Mouse (Mus musculus) skeletal muscle tissue, adult 2 months (tissue): ENCODE measurements around the gene Baiap2.

Experiments used
- DNase-seq: peaks from one replicate; pipeline ENCODE4 v3.0.0-alpha.2; 2012; ENCODE audit warnings: low read depth, low spot score

The Baiap2 gene

DNA sequence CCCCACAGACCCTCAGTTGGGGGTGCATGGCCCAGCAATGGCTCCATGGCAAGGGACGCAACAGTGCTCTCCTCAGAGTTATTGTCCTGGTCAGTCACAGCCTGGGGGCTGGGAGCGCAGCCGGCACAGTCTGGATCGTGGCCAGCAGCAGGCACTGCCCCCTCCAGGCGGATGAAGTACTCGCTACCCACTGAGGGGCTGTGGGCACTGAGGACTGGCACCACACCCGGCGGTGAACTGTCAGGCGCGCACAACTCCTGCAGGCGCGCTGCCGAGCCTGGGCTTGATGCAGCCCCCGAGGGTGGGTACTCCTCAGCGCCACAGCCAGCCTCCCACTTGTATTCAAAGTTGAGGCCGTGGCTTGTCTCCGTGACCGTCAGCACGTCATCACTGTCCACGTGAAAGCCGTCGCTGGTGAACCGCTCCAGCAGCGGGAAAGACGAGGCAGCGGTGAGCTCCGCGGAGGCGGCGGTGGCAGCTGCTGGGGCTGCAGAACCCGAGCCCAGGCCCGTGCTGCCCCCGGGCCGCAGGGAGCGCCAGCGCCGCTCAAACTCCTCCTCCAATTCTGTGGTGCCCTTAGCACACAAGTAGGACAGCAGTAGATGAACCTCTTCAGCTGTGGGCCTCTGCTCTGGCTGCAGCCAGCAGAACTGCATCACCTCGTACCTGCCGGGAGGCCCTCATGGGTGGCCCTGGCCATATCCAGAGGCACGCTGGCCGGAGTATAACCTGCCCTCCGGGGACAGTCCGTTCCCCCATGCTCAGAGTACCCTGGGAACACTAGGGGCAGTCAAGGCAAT is 69.4 kb downstream of the Baiap2 start:
- DNase-seq: no peak

DNA sequence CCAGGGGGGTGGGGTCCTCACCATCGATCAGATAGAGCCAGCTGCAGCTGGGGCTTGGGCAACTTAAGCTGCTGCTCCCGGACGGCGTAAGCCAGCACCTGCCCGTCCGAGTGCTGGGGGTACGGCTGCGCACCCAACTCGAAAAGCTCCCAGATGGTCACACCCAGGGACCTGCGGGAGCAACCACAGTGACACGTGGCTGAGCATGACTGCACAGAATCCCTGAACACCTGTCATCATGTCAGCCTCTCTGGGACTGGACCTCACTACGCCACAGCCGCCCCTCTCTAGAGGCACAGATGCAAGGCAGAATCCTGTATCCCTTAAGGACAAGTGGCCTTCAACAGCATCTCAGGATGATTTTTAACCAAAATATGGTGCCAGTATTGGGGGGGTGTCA is 70.1 kb downstream of the Baiap2 start:
- no peak for DNase-seq

DNA sequence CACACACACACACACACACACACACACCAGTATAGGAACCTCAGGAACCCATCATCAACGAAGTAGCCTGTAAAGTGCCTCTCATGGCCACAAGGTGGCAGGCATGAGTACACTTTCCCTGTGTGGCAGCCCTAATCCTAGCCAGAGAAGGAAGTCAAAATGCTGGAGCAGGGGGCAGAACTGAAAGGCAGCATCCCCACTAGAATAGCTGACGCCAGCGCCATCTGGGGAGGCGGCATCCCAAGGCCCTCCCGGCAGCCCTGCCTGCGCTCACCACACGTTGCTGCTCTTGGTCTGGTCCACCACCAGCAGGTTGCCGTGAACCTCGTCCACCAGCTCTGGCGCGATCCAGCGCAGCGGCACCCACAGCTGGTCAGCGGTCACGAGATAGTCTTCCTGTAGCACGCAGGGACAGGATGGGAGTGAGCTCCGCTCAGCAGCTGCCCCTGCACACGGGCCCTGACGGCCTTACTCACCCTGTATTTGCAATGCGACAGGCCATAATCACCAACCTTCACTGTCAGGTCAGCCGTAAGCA is 70.7 kb downstream of the Baiap2 start:
- DNase-seq: peak; percentile 76

DNA sequence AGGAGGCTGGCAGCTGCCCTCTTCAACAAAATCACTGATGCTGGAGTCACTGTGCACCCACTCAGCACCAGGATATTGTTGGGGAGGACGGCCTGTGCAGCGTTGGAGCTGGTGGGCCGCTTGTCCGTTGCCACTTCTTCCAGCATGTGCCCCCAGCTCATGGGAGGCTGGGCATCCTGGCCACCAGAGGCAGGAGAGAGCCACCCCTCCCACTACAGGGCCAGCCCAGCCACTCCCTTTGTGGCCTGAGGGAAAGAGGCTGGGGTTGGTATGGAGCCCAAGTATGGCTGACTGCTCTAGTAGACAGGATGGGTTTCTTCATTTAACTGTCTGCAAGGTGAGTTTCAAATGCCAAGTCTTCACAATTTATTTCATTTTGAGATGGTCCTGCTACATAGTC is 72.2 kb downstream of the Baiap2 start:
- DNase-seq: no peak

DNA sequence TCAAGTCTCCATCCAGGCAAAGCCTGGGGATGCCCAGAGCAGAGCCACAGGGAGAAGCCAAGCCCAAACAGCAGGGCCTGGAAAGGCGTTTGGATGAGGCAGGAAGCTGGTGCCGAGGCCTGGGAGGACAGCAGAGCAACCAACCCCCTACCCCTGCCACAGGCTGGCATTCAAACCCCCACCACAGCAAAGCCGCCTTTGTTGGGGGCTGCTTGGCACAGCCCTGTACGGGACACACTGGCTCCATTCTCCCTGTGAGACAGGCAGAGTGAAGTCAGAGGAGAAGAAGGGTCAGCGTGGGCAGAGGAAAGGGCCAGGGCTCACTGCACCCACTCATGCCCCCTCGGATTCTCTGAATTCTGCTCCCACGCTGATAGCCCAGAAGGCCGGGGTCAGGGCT is 74.4 kb downstream of the Baiap2 start:
- no peak for DNase-seq

DNA sequence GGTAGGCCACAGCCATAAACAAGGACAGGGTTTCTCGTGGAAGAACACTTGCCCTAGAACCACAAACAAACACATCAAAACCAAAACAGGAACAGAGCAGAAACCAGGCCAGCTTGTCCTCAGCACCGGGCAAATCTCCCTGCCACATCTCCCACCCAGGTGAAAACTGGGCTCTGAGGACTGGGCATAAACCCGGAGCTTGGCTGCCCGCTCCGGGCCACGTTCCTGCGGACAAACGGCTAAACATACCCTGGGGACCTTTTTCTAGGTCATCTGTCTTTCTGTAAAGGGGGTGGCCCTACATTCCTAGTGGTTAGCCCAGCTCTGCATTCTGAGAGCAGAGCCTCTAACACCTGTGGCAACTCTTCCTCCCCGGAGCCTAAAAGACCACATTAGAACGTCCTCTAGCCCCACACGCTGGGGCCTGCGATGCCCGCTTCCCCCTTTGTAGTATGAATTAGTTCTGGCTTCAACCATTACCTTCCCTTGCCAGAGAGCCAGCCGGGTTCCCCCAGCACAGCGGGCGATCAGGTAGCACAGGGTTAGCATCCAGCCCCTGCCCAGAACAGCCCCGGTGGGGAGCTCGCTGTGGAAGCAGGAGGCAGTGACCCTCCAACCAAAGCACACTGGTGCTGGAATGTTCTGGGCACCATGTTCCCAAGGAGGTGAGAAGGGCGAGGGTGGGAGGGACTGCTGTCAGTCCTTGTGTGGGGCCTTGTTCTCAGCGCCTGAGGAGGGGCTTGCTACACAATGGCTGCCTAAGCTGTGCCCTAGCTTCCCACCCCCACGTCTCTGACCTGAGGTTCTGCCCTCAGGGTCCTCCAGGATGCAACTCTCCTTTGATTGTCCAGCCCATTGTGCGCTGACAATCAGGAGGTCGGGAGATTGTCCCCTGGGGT is 77.2 kb downstream of the Baiap2 start:
- DNase-seq: no peak

DNA sequence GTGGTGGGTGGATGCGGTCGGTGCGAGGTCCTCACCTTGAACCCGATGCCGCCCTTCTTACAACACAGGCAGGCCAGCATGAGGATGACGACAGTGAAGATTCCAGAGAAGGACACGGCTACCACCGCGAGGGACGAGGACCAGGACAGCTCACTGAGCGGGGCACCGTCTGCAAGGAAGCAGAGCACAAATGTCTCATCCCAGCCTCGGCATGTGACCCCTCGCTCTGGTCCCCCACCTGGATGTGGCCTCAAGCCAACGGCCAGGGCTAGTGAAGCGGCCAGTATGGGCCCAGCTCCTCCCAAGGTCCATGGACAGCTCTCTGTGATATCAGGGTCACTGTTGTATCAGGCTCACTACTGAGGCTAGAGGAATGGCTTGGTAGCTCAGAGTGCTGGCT is 78.8 kb downstream of the Baiap2 start:
- no peak for DNase-seq

DNA sequence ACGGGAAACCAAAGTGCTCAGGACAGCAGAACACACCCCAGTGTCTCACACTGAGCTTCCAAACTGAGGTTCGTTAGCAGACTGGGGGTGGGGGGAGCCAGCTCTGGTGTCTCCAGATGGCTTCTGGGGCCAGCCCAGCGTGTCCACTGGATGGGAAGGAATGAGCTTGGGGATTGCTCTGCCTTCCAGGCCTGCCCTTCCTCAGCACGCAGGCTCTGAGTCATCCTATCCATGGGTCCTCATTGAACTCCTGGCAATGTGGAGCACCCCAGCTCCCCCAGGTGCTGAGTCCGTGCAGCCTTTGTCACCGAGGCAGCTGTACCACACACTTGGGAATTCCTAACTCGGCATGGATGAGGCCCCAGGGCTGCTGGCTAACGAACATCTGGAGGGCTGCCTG is 79.7 kb downstream of the Baiap2 start:
- no peak for DNase-seq

DNA sequence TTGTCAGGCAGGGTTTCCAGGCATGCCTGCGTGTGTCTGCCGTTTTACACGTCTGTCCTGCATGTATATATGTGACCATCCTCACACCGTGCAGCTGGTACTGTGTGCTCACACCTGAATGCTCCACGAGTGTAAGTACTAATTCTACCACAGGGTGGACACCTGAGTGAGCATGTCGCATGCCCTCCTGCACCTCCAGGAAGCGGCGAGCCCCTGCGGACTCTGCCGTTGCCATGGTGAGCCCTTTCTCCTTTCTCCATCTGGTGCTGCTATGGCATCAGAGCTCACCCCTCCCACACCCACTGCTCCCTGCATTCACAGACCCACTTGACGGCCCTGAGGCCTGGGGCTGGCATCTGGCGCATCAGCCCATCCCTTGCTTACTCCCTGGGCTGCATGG is 80.3 kb downstream of the Baiap2 start:
- DNase-seq: no peak

DNA sequence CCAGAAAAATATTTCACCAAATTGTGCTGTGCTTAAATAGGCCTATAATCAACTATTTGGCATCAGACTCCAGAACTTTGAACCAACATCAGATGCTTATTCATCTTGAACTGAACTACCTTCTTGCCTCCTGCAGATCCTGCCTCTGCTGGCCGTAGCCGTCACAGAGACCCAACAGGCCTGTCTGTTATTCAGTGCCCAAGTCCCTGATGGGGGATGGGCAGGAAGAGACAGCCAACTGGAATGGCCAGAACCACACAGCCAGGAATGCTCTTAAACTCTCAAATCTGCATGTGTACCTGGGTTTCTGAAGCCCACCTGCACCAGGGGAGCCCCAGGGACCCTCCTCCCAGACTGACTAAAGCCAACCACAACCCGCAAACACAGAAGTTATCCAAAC is 84.4 kb downstream of the Baiap2 start:
- DNase-seq: no peak

DNA sequence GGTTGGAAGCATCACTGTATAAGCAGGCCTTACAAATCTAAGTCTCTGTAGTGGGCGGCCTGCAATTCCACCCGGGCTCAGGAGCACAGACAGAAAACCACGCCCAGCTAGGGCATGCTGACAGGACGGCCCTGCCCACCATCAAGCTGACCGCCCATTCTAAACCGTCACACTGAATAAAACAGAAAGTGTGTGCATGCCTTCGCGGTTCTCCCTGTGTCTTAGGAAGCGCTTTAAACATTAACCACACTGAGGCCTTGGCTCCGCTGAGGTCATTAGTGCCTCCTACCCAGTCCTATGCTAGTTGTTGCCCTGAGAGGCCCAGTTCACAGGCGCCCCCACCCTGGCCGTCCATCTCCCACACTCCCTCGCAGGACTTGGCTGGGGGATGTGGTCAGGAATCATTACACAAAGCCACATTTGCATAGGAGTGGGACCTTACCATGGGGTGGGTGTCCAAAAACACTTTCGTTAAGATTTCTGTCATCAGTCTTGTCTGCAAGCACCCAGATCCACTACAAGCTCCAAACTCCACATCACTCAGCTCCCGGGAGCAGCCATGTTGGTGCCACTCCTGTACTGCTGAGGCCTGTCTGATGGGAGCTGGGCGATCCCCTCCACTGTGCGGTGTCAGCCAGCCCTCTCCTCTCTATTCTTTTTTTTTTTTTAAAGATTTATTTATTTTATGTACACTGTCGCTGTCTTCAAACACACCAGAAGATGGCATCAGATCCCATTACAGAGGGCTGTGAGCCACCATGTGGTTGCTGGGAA is 85.9 kb downstream of the Baiap2 start:
- DNase-seq: no peak

DNA sequence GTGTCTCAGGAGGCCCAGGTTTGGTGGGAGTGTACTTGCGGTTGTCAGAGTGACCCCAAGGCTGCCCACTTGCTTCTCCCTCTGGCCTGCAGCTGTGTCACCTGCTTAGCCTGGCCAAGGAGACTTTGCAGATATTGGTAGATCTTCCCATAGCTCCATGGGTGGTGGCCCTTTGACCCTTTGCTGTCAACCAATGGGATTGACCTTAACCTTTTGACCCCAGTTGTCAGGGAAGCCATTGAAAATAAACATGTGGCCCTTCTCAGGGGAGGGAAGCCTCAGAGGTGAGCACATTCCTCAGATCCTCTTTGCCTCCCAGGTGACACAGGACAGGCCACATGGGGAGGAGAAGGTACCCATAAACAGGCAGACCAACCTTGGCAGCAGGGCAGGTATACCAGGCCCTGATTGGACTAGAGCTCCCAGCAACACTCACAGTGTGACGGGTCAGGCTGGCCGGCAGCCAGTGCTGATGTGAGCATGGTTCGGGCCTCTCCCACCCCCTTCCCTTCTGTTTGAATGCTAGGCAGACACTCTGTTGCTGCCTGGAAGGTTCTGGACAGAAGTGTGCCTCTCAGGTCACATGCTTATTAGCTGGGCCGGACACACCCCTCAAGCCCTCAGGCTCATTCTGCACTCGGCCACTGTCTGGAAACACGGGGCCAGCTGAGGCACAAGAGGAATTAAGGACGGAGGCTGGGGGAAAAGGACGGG is 87.0 kb downstream of the Baiap2 start:
- no peak for DNase-seq

DNA sequence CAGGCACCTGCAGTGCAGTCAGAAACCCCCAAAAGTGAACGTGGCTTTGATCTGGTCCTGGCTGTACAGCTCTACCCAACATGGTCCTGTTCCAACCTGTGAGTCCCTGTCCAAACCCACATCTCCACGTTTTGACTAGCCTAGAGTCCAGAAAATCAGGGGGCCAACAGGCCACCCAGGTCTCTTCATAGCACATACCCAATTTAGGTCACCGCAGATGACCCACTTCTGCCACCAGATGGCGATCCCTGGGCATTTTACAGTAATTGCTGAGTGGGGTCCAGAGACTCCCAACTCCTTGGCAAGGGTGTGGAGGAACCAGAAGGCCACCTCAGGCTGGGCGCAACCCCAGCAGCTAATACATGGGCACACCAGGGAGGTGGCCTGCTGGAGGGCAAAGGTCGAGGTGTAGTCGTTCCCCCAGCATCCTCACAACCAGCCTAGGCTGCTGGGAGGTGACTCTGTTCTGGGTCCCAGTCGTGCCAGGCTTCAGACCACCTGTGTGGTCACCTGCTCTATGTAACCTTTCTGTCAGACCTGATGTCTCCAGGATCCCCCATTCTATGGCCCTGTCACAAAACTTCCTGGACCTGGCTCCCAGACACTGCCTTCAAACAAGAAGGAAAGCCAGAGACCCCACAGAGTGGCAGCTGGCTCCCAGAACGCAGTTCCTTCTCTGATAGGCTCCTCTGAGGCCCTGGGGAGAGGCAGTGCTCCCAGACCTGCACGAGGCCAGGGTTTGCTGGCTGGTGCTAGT is 87.8 kb downstream of the Baiap2 start:
- DNase-seq: peak; percentile 33

DNA sequence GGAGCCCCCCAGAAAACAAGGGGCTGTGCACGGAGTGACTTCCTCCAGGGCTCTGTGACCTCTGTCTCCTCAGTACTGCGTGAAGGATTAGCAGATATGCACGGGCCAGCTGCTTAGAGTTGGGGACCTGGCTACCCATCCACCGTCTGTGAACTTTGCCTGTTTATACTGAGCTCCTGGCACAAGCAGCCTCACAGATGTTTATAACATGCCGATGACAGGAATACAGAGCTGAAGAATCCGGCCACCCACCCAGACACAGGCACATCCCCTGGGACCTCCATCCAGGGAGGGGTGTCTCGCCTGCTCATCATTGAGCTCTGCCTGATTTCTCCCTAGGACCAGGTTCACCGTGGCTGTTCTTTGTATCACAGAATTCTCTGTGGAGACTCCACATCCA is 89.5 kb downstream of the Baiap2 start:
- no peak for DNase-seq

DNA sequence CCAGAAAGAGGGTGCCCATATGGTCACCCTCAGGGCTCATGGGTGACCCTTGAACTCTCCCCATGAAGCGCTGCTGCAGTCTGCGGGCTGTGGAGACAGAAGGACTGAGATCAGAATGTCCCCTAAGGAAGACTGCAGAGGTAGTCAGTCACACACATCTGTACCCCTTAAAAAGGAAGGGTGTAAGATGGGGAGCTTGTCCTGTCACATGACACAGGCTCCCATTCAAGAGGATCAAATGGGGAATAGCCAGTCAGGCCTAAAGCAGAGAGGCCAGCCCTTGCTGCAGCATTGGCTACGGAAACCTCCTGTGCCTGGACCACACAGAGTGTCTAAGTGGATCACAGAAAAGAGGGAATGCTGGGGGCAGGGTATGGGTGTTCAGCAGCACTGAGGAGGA is 90.9 kb downstream of the Baiap2 start:
- no peak for DNase-seq

DNA sequence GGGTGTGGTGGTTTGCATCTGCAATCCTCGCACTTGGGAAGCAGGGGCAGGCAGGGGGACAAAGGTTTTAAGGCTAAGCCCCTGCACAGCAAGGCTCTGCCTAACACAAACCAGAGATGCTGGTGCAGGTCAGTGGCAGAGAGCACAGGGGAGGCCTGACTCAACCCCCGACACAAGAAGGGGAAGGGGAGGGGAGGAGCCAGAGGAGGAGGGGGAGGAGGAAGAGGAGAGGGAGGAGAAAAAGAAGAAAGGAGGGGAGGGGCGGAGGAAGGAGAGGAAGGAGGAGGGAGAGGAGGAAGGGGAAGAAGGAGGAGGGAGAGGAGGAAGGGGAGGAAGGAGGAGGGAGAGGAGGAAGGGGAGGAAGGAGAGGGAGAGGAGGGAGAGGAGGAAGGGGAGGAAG is 91.7 kb downstream of the Baiap2 start:
- DNase-seq: no peak

DNA sequence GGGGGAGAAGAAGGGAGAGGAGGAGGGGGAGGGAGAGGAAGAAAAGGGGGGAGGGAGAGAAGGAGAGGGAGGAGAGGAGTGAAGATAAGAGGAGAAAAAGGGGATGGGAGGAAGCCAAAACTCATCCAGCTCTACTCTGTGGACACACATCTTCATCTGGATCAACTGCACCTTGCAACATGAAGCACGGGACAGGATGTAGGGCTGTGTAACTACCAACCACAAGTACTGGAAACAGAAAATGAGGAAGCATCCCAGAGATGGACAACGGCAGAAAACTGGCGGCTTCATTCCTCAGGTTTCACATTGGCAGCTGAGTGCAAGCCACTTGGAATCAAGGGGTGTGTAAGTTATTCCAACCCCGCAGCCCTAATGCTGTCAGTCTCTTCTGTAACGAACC is 92.2 kb downstream of the Baiap2 start:
- DNase-seq: no peak

DNA sequence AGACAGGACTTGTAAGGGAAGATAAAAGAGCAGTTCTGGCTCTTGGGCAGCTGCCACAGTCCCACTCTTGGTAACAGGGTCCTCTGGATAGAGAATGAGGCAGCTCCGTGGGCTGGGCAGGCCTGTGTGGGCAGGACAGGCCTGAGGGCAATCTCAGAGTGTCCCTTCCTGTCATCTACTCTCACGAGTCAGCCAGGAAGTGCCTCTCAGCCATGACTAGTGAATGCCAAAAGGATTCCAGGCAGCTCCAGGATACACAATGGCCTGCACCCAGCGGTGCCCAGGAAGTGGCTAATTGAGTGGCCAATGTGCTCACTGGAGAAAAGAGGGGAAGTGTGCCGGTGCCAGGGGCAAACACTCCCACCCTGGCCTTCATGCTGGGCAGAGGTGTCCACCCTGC is 97.0 kb downstream of the Baiap2 start:
- DNase-seq: no peak

DNA sequence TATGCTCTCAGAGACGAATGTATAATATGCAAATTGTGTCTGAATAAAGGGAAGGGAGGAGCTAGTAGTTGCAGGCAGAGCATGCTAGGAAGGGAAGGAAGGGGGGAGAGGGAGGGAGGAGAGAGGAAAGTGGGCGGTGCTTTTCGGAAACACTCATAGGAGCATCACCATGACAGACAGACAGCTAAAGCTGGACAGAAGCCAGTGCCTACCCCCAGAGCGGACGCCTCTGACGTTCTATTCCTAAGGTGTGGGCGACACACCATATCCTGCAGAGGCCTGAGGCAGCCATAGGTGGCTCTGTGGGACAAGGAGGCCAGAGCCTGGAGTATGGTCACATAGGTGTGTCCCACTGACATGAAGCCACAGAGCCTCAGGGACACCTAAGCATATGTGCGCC is 97.9 kb downstream of the Baiap2 start:
- no peak for DNase-seq
